Mouse (Mus musculus) G1E (cell line): ENCODE data around the gene Amd1. TPM values are rescaled to one million over a fixed set of nuclear protein-coding genes. Genes with fewer than 3 reads are reported as not detected.
A peak's percentile ranks its signal among the peaks of the same experiment; 100 is the strongest.

Source experiments
- ATAC-seq: 2 replicates; pipeline ENCODE4 v1.8.0; 2016; ENCODE audit warnings: mild to moderate bottlenecking; ENCODE audit not compliant: insufficient number of reproducible peaks, poor library complexity, low FRiP score, severe bottlenecking; ENCODE audit errors: extremely low read depth
- DNase-seq: peaks from one replicate; pipeline ENCODE4 v3.0.0; 2012; ENCODE audit warnings: low spot score
- H3K27me3 ChIP-seq: 2 replicates; pipeline ENCODE4 v1.6.1; 2012; ENCODE audit warnings: mild to moderate bottlenecking, low read length, inconsistent platforms; ENCODE audit not compliant: insufficient read depth
- H3K36me3 ChIP-seq: replicated peaks from 2 replicates; pipeline ENCODE3; 2012; ENCODE audit warnings: mild to moderate bottlenecking, inconsistent platforms
- H3K4me1 ChIP-seq: 2 replicates; pipeline ENCODE4 v1.6.1; 2012; ENCODE audit warnings: low read depth, low read length, inconsistent platforms, mixed read lengths; ENCODE audit not compliant: insufficient read depth
- H3K4me3 ChIP-seq: 2 replicates; pipeline ENCODE4 v1.5.1; 2012; ENCODE audit warnings: low read depth, mild to moderate bottlenecking, inconsistent platforms, low read length, moderate library complexity, mixed read lengths
- H3K9me3 ChIP-seq: replicated peaks from 2 replicates; pipeline ENCODE4 v1.6.1; 2012; ENCODE audit warnings: inconsistent platforms
- CTCF ChIP-seq: IDR thresholded peaks from 2 replicates; pipeline ENCODE4 v1.5.1; 2012; ENCODE audit warnings: low read depth, low read length, inconsistent platforms, mixed read lengths
- GATA2 ChIP-seq: IDR thresholded peaks from 2 replicates; pipeline ENCODE4 v1.6.1; 2012; ENCODE audit warnings: low read depth, low read length, inconsistent platforms, borderline replicate concordance
- POLR2AphosphoS5 ChIP-seq: IDR thresholded peaks from 2 replicates; pipeline ENCODE4 v1.6.1; 2012; ENCODE audit warnings: low read depth, low read length, inconsistent platforms; ENCODE audit not compliant: insufficient replicate concordance
- TAL1 ChIP-seq: conservative IDR thresholded peaks from 2 replicates; pipeline ENCODE4 v1.6.1; 2012; ENCODE audit warnings: low read depth, low read length, inconsistent platforms, mixed read lengths
- polyA plus RNA-seq: library from polyadenylated mRNA; stranded (reverse); fragments of >175 nt; gene quantifications from 2 replicates; pipeline ENCODE4 v1.2.3, GENCODE M21; 2012
- total RNA-seq, 2 experiments: library from RNA; stranded (forward) in 1 of 2; stranded (reverse) in 1 of 2; fragments of 200-1000 nt in 1 of 2; fragments of >200 nt in 1 of 2; fragmentation: Nextera tagmentation in 1 of 2; gene quantifications; 2 replicates each; pipeline ENCODE4 v1.2.3; 2014 to 2017

The Amd1 gene
- total and polyA plus RNA-seq, 3 experiments: 7.7 to 198 (median 183) TPM

DNA sequence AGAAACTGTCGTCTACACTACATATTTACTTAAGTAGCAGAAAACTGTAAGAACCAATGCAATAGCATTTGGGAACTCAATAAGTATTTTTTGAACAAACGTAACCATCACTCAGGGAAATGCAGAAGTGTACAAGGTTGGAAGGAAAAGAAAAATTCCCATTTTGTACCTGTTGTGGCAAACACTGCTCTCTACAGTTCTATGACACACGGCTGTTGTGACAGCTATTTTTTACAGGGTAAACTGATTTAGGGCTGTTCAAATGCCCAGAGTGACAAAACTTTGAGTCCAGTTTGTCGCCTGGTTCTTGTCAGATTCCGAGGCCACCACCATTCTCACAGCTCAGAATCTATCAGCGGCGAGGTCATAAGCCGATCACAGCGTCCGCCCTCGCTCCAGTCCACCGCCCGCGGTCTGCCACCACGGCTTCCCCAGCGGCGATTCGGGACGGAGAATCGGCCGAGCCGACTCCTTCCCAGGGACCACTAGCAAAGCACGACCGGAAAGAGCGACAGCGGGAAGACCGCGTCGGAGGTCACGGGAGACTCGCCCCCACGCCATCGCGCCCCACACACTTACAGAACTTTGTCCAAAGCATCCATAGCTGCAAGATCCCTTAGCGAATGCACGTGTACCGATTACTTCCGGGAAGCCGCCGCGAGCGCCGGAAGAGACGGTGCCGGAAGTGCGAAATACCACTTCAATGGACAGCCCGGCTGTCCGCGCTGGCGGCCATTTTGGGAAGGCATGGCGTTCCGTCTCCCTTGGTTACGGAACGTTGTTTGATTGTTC lies 55.4 kb downstream of the Amd1 start, which contains the start of gene Rpf2:
TSS of gene Rpf2 (minus strand) at position 663 of the 792 bp plus-strand sequence.
- ATAC-seq (peak; percentile 75), DNase-seq (peak; percentile 80)
- no peaks in the 10 kb centered on the region for H3K9me3 ChIP-seq
- H3K4me1 ChIP-seq: peaks cover 41% of the 10 kb centered on the region
- H3K36me3 ChIP-seq: peaks cover 75% of the 10 kb centered on the region
- TF ChIP-seq GATA2 (no peak), CTCF (no peak), TAL1 (no peak), POLR2AphosphoS5 (no peak)
- H3K27me3 ChIP-seq: no peaks in the 10 kb centered on the region
- H3K4me3 ChIP-seq: peak within 1 kb of the TSS; percentile 98

GRCm38 (mm10) chr10:40237826-40238225 lies 64.2 kb downstream of the Amd1 start:
- Histone ChIP-seq H3K4me3 (no peak overlapping the region), H3K27me3 (no peaks in the 10 kb centered on the region), H3K4me1 (no peaks in the 10 kb centered on the region; the same call in 1 of the 2 replicates), H3K36me3 (peaks cover 95% of the 10 kb centered on the region), H3K9me3 (no peaks in the 10 kb centered on the region)
- DNase-seq (no peak), ATAC-seq (no peak)
- TF ChIP-seq CTCF: no peak

Other genes starting within 250 kb of the Amd1 start
- 22.4 and 117 TPM in 2 replicates for gene Slc16a10, start 159.9 kb downstream of the Amd1 start, total RNA-seq (2014; fragmentation: Nextera tagmentation)
- gene Slc16a10, start 159.9 kb downstream of the Amd1 start, total RNA-seq (2017): 16.9 and 18.8 TPM in 2 replicates
- 5.7 and 7.2 TPM in 2 replicates for gene Slc16a10, start 159.9 kb downstream of the Amd1 start, polyA plus RNA-seq
- 67.0 and 70.7 TPM in 2 replicates for gene Rpf2, start 55.1 kb downstream of the Amd1 start, total RNA-seq (2014; fragmentation: Nextera tagmentation)
- gene Rpf2, start 55.1 kb downstream of the Amd1 start, total RNA-seq (2017): 124 and 178 TPM in 2 replicates
- 6.0 and 6.5 TPM in 2 replicates for gene Rpf2, start 55.1 kb downstream of the Amd1 start, polyA plus RNA-seq
- gene Gtf3c6, start 44.1 kb downstream of the Amd1 start, total RNA-seq (2014; fragmentation: Nextera tagmentation): 22.1 and 22.5 TPM in 2 replicates
- 40.5 and 48.1 TPM in 2 replicates for gene Gtf3c6, start 44.1 kb downstream of the Amd1 start, total RNA-seq (2017)
- 8.9 and 13.1 TPM in 2 replicates for gene Gtf3c6, start 44.1 kb downstream of the Amd1 start, polyA plus RNA-seq
- gene Cdk19, start 37.4 kb upstream of the Amd1 start, total RNA-seq (2014; fragmentation: Nextera tagmentation): 47.2 and 47.5 TPM in 2 replicates
- gene Cdk19, start 37.4 kb upstream of the Amd1 start, total RNA-seq (2017): 25.9 and 29.1 TPM in 2 replicates
- 7.8 and 8.5 TPM in 2 replicates for gene Cdk19, start 37.4 kb upstream of the Amd1 start, polyA plus RNA-seq